Mouse (Mus musculus): ENCODE measurements around the gene Amz1. TPM values are rescaled to one million over a fixed set of nuclear protein-coding genes. Genes with fewer than 3 reads are reported as not detected.

Gene Amz1
- polyA plus RNA-seq, 1 experiment from 2014 or later, result 1.2 TPM

GRCm38 (mm10) chr5:140785240-140785872 lies 61.4 kb downstream of the Amz1 start:
- ATAC-seq (replicated peaks; ENCODE audit: low FRiP score) (no peak), DNase-seq (ENCODE audit: low spot score) (no peak)
- no peak overlapping the region for H3K4me3 ChIP-seq (ENCODE audit: low read depth, low read length)
- no peak overlapping the region for H3K9ac ChIP-seq (ENCODE audit: low read depth, low read length)
- H3K4me2 ChIP-seq, result no peak overlapping the region
- H3K4me1 ChIP-seq (replicated peaks; ENCODE audit: control insufficient read depth, insufficient read depth, low read length), result peaks cover 16% of the 10 kb centered on the region
- H3K36me3 ChIP-seq (ENCODE audit: control insufficient read depth, insufficient read depth, low read length), result peaks cover 24% of the 10 kb centered on the region
- H3K27me3 ChIP-seq (replicated peaks; ENCODE audit: control insufficient read depth, insufficient read depth, low read length), result no peaks in the 10 kb centered on the region
- H3K27ac ChIP-seq (ENCODE audit: low read depth, low read length), result no peak overlapping the region
- 91% methylated on average over 13 of the region's 13 CpGs for WGBS
- H3K9me3 ChIP-seq (ENCODE audit: control insufficient read depth, low read length), result no peaks in the 10 kb centered on the region

- peaks cover 7% of the 10 kb centered on the region; the same call in 1 of the 2 replicates for H3K36me3 ChIP-seq (ENCODE audit: control insufficient read depth, insufficient read depth, low read length)
- no peak overlapping the region for H3K27ac ChIP-seq (ENCODE audit: low read depth, low read length)
- H3K9me3 ChIP-seq (ENCODE audit: control insufficient read depth, low read length), result no peaks in the 10 kb centered on the region
- no peaks in the 10 kb centered on the region for H3K27me3 ChIP-seq (replicated peaks; ENCODE audit: control insufficient read depth, insufficient read depth, low read length)
- H3K4me3 ChIP-seq (ENCODE audit: low read depth, low read length), result no peak overlapping the region
- H3K4me1 ChIP-seq (replicated peaks; ENCODE audit: control insufficient read depth, insufficient read depth, low read length), result peaks cover 56% of the 10 kb centered on the region
- no peak overlapping the region for H3K9ac ChIP-seq (ENCODE audit: low read depth, low read length)
- no peak for DNase-seq (ENCODE audit: low spot score)
- H3K4me2 ChIP-seq, result no peak overlapping the region
- ATAC-seq (replicated peaks; ENCODE audit: low FRiP score), result no peak
Observed at GRCm38 (mm10) chr5:140789561-140789960, 65.6 kb downstream of the Amz1 start.

GRCm38 (mm10) chr5:140790392-140790791 lies 66.5 kb downstream of the Amz1 start:
- no peaks in the 10 kb centered on the region for H3K27me3 ChIP-seq (replicated peaks; ENCODE audit: control insufficient read depth, insufficient read depth, low read length)
- no peak overlapping the region for H3K9ac ChIP-seq (ENCODE audit: low read depth, low read length)
- H3K36me3 ChIP-seq (ENCODE audit: control insufficient read depth, insufficient read depth, low read length), result peaks cover under 1% of the 10 kb centered on the region; the same call in 1 of the 2 replicates
- no peaks in the 10 kb centered on the region for H3K9me3 ChIP-seq (ENCODE audit: control insufficient read depth, low read length)
- H3K4me3 ChIP-seq (ENCODE audit: low read depth, low read length), result no peak overlapping the region
- peaks cover 65% of the 10 kb centered on the region for H3K4me1 ChIP-seq (replicated peaks; ENCODE audit: control insufficient read depth, insufficient read depth, low read length)
- ATAC-seq (replicated peaks; ENCODE audit: low FRiP score) (no peak), DNase-seq (ENCODE audit: low spot score) (no peak)
- 58% methylated on average over 2 of the region's 2 CpGs for WGBS
- no peak overlapping the region for H3K4me2 ChIP-seq
- peak overlapping the region; percentile 89 for H3K27ac ChIP-seq (ENCODE audit: low read depth, low read length)

GRCm38 (mm10) chr5:140790937-140791877 lies 67.3 kb downstream of the Amz1 start:
- no peak for DNase-seq (ENCODE audit: low spot score)

GRCm38 (mm10) chr5:140792233-140792632 lies 68.3 kb downstream of the Amz1 start:
- no peak for ATAC-seq (replicated peaks; ENCODE audit: low FRiP score)

More at GRCm38 (mm10) chr5:140790937-140791877, 67.3 kb downstream of the Amz1 start:
- Histone ChIP-seq H3K4me2 (peak overlapping the region; percentile 11), H3K9ac (ENCODE audit: low read depth, low read length) (peak overlapping the region; percentile 22; the same call in 1 of the 2 replicates), H3K36me3 (ENCODE audit: control insufficient read depth, insufficient read depth, low read length) (no peaks in the 10 kb centered on the region; the same call in 1 of the 2 replicates), H3K9me3 (ENCODE audit: control insufficient read depth, low read length) (no peaks in the 10 kb centered on the region), H3K27ac (ENCODE audit: low read depth, low read length) (peak overlapping the region; percentile 89), H3K4me3 (ENCODE audit: low read depth, low read length) (no peak overlapping the region), H3K4me1 (replicated peaks; ENCODE audit: control insufficient read depth, insufficient read depth, low read length) (peaks cover 68% of the 10 kb centered on the region), H3K27me3 (replicated peaks; ENCODE audit: control insufficient read depth, insufficient read depth, low read length) (no peaks in the 10 kb centered on the region)
- no peak for ATAC-seq (replicated peaks; ENCODE audit: low FRiP score)
- WGBS, result 57% methylated on average over 9 of the region's 9 CpGs

GRCm38 (mm10) chr5:140794753-140795152 lies 70.8 kb downstream of the Amz1 start:
- Histone ChIP-seq H3K9ac (ENCODE audit: low read depth, low read length) (peak overlapping the region; percentile 13), H3K36me3 (ENCODE audit: control insufficient read depth, insufficient read depth, low read length) (no peaks in the 10 kb centered on the region; the same call in 1 of the 2 replicates), H3K4me3 (ENCODE audit: low read depth, low read length) (no peak overlapping the region), H3K4me2 (peak overlapping the region; percentile 19), H3K4me1 (replicated peaks; ENCODE audit: control insufficient read depth, insufficient read depth, low read length) (peaks cover 86% of the 10 kb centered on the region), H3K27me3 (replicated peaks; ENCODE audit: control insufficient read depth, insufficient read depth, low read length) (no peaks in the 10 kb centered on the region), H3K27ac (ENCODE audit: low read depth, low read length) (peak overlapping the region; percentile 87), H3K9me3 (ENCODE audit: control insufficient read depth, low read length) (no peaks in the 10 kb centered on the region)
- ATAC-seq (replicated peaks; ENCODE audit: low FRiP score), result peak; percentile 18
- DNase-seq (ENCODE audit: low spot score), result no peak
- WGBS, result 39% methylated on average over 3 of the region's 3 CpGs

More at GRCm38 (mm10) chr5:140792233-140792632, 68.3 kb downstream of the Amz1 start:
- no peak overlapping the region for H3K9ac ChIP-seq (ENCODE audit: low read depth, low read length)
- 0 out of 2 replicates have a peak overlapping the region, but pooled peaks have one; percentile 89 for H3K27ac ChIP-seq (ENCODE audit: low read depth, low read length)
- H3K27me3 ChIP-seq (replicated peaks; ENCODE audit: control insufficient read depth, insufficient read depth, low read length), result no peaks in the 10 kb centered on the region
- H3K36me3 ChIP-seq (ENCODE audit: control insufficient read depth, insufficient read depth, low read length), result no peaks in the 10 kb centered on the region; the same call in 1 of the 2 replicates
- H3K4me2 ChIP-seq, result no peak overlapping the region
- no peaks in the 10 kb centered on the region for H3K9me3 ChIP-seq (ENCODE audit: control insufficient read depth, low read length)
- H3K4me3 ChIP-seq (ENCODE audit: low read depth, low read length), result no peak overlapping the region
- 61% methylated on average over 5 of the region's 5 CpGs for WGBS
- DNase-seq (ENCODE audit: low spot score), result no peak
- peaks cover 78% of the 10 kb centered on the region for H3K4me1 ChIP-seq (replicated peaks; ENCODE audit: control insufficient read depth, insufficient read depth, low read length)

- H3K36me3 ChIP-seq (ENCODE audit: control insufficient read depth, insufficient read depth, low read length), result no peaks in the 10 kb centered on the region
- ATAC-seq (replicated peaks; ENCODE audit: low FRiP score), result peak; percentile 86
- no peak for DNase-seq (ENCODE audit: low spot score)
- no peaks in the 10 kb centered on the region for H3K9me3 ChIP-seq (ENCODE audit: control insufficient read depth, low read length)
- peak overlapping the region; percentile 87 for H3K27ac ChIP-seq (ENCODE audit: low read depth, low read length)
- no peak overlapping the region for H3K4me3 ChIP-seq (ENCODE audit: low read depth, low read length)
- WGBS, result 11% methylated on average over 2 of the region's 2 CpGs
- peaks cover 82% of the 10 kb centered on the region for H3K4me1 ChIP-seq (replicated peaks; ENCODE audit: control insufficient read depth, insufficient read depth, low read length)
- H3K4me2 ChIP-seq, result peak overlapping the region; percentile 19
- no peak overlapping the region; the same call in 1 of the 2 replicates for H3K9ac ChIP-seq (ENCODE audit: low read depth, low read length)
- H3K27me3 ChIP-seq (replicated peaks; ENCODE audit: control insufficient read depth, insufficient read depth, low read length), result no peaks in the 10 kb centered on the region
Observed at GRCm38 (mm10) chr5:140795176-140795575, 71.2 kb downstream of the Amz1 start.

GRCm38 (mm10) chr5:140796051-140796450 lies 72.1 kb downstream of the Amz1 start:
- peaks cover 74% of the 10 kb centered on the region for H3K4me1 ChIP-seq (replicated peaks; ENCODE audit: control insufficient read depth, insufficient read depth, low read length)
- WGBS, result 73% methylated on average over 3 of the region's 3 CpGs
- 0 out of 2 replicates have a peak overlapping the region, but pooled peaks have one; percentile 2 for H3K9ac ChIP-seq (ENCODE audit: low read depth, low read length)
- H3K27ac ChIP-seq (ENCODE audit: low read depth, low read length), result peak overlapping the region; percentile 87; the same call in 1 of the 2 replicates
- no peaks in the 10 kb centered on the region for H3K27me3 ChIP-seq (replicated peaks; ENCODE audit: control insufficient read depth, insufficient read depth, low read length)
- H3K36me3 ChIP-seq (ENCODE audit: control insufficient read depth, insufficient read depth, low read length), result no peaks in the 10 kb centered on the region
- DNase-seq (ENCODE audit: low spot score), result no peak
- H3K4me2 ChIP-seq, result no peak overlapping the region
- no peaks in the 10 kb centered on the region for H3K9me3 ChIP-seq (ENCODE audit: control insufficient read depth, low read length)
- no peak overlapping the region for H3K4me3 ChIP-seq (ENCODE audit: low read depth, low read length)
- no peak for ATAC-seq (replicated peaks; ENCODE audit: low FRiP score)

Data from liver, embryonic 11.5 days (tissue).